Mouse (Mus musculus): ENCODE data around the gene Ccl24. TPM values are rescaled to one million over a fixed set of nuclear protein-coding genes. Genes with fewer than 3 reads are reported as not detected.

The Ccl24 gene
- polyA plus RNA-seq, 1 experiment from 2014 or later, result 0.90 TPM

DNA sequence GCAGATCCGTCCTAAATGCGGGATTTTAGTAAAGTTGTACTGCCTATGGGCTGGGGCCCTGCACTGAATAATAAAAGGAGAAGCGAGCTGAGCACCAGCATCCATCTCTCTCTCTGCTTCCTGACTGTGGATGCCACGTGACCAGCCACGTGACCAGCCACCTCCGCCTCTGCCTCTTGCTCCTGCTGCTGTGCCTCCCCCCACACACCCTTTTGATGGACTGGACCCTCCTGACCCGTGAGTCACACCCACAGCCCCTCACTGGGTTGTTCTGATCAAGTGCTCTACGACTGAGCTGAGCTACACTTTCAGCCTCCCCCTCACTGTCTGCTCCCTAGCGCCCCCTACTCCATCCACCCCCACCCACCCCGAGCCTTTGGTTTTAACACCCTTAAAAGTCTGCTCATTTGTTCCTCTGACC, 35.0 kb downstream of the Ccl24 start:
- H3K4me3 ChIP-seq, result no peak overlapping the region
- H3K36me3 ChIP-seq (replicated peaks), result no peaks in the 10 kb centered on the region
- H3K9me3 ChIP-seq, result no peaks in the 10 kb centered on the region
- H3K4me1 ChIP-seq, result no peaks in the 10 kb centered on the region
- 81% methylated on average over 10 of the region's 10 CpGs for WGBS
- no peak for DNase-seq (ENCODE audit: extremely low spot score, low spot score)
- no peak overlapping the region for H3K27ac ChIP-seq
- no peaks in the 10 kb centered on the region for H3K27me3 ChIP-seq (ENCODE audit: poor library complexity, severe bottlenecking)

DNA sequence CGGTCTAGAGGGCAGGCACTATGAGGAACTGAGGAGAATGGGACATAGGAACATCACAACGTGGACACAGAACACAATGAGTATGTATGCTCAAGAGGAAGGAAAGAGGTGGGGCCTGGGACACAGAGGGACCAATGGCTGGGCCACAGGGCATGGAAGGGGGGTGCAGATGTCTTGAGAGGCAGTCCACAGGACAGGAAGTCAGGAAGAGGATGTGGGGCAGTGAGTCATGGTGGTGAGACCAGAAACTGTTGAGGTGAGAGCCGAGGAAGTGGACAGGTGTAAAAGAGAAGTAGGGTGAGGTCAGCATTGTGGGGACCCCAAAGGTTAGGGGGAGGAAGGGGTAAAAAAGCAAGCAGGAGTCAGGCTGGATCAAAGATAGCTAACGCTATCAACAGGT, 35.5 kb downstream of the Ccl24 start:
- no peaks in the 10 kb centered on the region for H3K36me3 ChIP-seq (replicated peaks)
- no peak for DNase-seq (ENCODE audit: extremely low spot score, low spot score)
- no peaks in the 10 kb centered on the region for H3K27me3 ChIP-seq (ENCODE audit: poor library complexity, severe bottlenecking)
- 69% methylated on average over 4 of the region's 4 CpGs for WGBS
- H3K9me3 ChIP-seq, result no peaks in the 10 kb centered on the region
- H3K4me3 ChIP-seq, result no peak overlapping the region
- H3K27ac ChIP-seq, result no peak overlapping the region
- H3K4me1 ChIP-seq, result no peaks in the 10 kb centered on the region

DNA sequence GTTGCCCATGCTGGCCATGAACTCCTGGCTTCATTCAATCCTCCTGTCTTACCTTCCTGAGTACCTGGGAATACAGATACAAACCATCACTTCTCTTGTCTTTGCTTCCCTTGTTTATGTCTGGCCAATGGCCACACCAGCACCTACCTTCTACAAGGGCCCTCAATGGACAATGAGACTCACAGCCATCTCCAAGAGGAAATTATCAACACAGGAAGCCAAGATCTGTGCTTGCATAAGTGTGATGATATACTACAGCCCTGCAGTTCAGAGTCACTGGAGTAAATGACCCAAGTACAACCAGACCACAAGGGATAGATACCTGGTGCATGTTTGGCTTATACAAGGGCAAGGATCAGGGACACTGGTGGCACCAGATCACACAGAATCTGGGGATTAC, 37.0 kb downstream of the Ccl24 start:
- H3K27ac ChIP-seq, result no peak overlapping the region
- H3K27me3 ChIP-seq (ENCODE audit: poor library complexity, severe bottlenecking), result no peaks in the 10 kb centered on the region
- no peaks in the 10 kb centered on the region for H3K36me3 ChIP-seq (replicated peaks)
- H3K4me1 ChIP-seq, result no peaks in the 10 kb centered on the region
- no peak for DNase-seq (ENCODE audit: extremely low spot score, low spot score)
- no peak overlapping the region for H3K4me3 ChIP-seq
- H3K9me3 ChIP-seq, result no peaks in the 10 kb centered on the region

DNA sequence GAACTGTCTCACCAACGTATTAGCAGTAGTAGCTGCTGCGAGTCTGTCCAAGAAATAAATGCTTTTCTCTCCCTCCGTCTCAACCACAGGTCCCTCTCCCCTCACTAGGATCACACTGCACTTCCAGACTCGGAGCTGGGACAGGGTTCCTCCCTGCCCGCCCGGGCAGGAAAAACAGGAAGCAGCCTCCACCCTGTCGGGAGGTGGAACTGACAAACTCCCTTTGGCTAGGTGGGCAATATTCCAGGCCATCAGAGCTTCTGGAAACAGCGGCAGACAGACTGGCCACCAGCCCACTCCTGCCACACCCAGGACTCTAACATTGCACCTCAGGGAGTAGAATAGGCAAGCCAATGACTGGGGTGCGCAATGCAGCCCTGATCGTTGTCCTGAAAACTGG, 39.4 kb downstream of the Ccl24 start:
- no peak overlapping the region for H3K4me3 ChIP-seq
- H3K36me3 ChIP-seq (replicated peaks), result no peaks in the 10 kb centered on the region

DNA sequence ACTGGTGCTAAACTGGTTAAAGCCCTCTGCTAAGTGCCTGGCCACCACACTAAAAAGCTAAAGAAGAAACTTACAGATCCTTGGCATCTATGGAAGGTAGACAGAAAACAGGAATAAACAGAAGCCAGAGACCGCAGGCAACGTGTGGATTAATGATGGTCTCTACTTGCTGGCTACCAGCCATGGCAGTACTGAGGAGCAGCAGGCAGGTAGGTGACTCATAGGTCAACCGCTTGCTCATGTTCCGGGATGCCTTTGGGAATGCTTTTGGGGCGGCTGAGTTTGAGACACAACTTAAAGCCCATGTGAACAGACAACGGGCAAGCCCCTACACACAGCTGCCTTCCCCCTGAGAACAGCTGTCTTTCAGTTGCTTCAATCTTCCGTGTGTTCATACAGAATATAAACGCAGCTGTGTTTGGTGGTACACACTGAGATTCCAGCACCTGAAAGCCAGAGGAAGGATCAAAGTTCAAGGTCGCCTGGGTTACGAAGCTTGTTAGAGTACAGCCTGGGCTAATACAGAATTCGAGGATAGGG, 41.5 kb downstream of the Ccl24 start:
- no peak overlapping the region for H3K27ac ChIP-seq
- H3K27me3 ChIP-seq (ENCODE audit: poor library complexity, severe bottlenecking), result no peaks in the 10 kb centered on the region
- peaks cover 4% of the 10 kb centered on the region; the same call in 1 of the 2 replicates for H3K4me1 ChIP-seq
- H3K36me3 ChIP-seq (replicated peaks), result no peaks in the 10 kb centered on the region
- 91% methylated on average over 11 of the region's 11 CpGs for WGBS
- no peaks in the 10 kb centered on the region for H3K9me3 ChIP-seq
- no peak overlapping the region for H3K4me3 ChIP-seq
- no peak for DNase-seq (ENCODE audit: extremely low spot score, low spot score)

More for the DNA sequence above, 39.4 kb downstream of the Ccl24 start:
- DNase-seq (ENCODE audit: extremely low spot score, low spot score), result no peak
- WGBS, result 81% methylated on average over 10 of the region's 10 CpGs
- Histone ChIP-seq H3K9me3 (no peaks in the 10 kb centered on the region), H3K4me1 (no peaks in the 10 kb centered on the region), H3K27ac (no peak overlapping the region), H3K27me3 (ENCODE audit: poor library complexity, severe bottlenecking) (no peaks in the 10 kb centered on the region)

DNA sequence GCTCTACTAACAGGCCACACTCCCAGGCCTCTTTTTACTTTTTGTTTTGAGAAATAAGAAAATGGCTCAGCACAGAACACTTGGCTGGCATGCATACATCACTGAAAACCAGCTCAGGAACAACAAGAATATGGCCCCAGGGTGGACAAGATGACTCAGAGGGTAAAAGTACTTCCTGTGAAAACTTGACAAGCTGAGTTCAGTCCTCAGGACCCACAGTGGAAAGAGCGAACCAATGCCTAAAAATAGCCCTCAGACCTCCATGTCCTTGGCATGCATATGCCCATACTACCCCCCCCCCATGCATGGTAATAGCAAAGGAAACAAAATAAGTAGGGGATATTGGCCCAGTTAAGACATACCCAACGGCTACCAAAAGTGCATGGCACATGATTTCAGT, 42.9 kb downstream of the Ccl24 start:
- H3K27ac ChIP-seq, result no peak overlapping the region
- peaks cover 4% of the 10 kb centered on the region; the same call in 1 of the 2 replicates for H3K4me1 ChIP-seq
- H3K9me3 ChIP-seq, result no peaks in the 10 kb centered on the region
- no peak for DNase-seq (ENCODE audit: extremely low spot score, low spot score)
- no peak overlapping the region for H3K4me3 ChIP-seq
- 81% methylated on average over 2 of the region's 2 CpGs for WGBS
- no peaks in the 10 kb centered on the region for H3K36me3 ChIP-seq (replicated peaks)
- H3K27me3 ChIP-seq (ENCODE audit: poor library complexity, severe bottlenecking), result no peaks in the 10 kb centered on the region

DNA sequence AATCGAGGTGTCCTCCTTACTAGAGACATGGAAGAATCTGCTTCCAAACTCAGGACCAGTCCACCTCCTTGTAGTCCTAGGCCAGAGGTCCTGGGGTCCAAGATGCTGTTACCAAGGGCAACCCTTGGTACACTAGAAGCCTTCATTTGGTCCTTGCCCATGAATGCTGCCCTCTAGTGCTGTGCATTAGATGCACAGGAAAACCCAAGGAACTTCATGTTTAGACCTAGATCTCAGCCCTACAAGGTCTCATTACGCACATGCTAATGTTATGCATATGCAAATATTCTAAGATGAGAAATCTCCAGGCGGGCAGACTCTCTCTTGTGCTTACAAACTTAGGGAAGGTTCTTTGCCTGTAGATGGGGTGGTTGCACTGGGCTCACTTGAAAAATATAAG, 43.5 kb downstream of the Ccl24 start:
- H3K9me3 ChIP-seq, result no peaks in the 10 kb centered on the region
- H3K4me1 ChIP-seq, result peaks cover 4% of the 10 kb centered on the region; the same call in 1 of the 2 replicates
- DNase-seq (ENCODE audit: extremely low spot score, low spot score), result no peak
- H3K36me3 ChIP-seq (replicated peaks), result no peaks in the 10 kb centered on the region
- no peak overlapping the region for H3K4me3 ChIP-seq
- H3K27me3 ChIP-seq (ENCODE audit: poor library complexity, severe bottlenecking), result no peaks in the 10 kb centered on the region
- WGBS, result 77% methylated on average over 3 of the region's 3 CpGs
- H3K27ac ChIP-seq, result no peak overlapping the region

DNA sequence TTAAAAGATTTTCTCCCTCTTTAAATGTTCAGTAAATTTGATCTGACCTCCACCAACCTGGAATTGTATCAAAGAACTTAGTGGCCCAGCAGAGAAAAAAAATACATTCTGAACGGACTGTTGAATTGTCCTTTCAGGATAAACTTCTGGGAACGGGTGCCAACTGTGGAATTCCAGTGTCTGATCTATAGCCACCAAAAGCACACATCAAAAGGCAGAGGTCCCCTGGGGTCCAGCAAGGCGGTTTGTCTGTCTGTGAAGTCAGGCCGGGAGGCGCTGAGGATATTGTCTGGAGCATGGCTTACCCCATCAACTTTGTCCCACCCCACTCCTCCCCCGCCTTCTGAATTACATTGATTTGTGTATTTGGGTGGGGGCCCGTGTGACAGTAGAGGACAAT, 44.9 kb downstream of the Ccl24 start:
- peaks cover 4% of the 10 kb centered on the region; the same call in 1 of the 2 replicates for H3K4me1 ChIP-seq
- WGBS, result 63% methylated on average over 7 of the region's 7 CpGs

DNA sequence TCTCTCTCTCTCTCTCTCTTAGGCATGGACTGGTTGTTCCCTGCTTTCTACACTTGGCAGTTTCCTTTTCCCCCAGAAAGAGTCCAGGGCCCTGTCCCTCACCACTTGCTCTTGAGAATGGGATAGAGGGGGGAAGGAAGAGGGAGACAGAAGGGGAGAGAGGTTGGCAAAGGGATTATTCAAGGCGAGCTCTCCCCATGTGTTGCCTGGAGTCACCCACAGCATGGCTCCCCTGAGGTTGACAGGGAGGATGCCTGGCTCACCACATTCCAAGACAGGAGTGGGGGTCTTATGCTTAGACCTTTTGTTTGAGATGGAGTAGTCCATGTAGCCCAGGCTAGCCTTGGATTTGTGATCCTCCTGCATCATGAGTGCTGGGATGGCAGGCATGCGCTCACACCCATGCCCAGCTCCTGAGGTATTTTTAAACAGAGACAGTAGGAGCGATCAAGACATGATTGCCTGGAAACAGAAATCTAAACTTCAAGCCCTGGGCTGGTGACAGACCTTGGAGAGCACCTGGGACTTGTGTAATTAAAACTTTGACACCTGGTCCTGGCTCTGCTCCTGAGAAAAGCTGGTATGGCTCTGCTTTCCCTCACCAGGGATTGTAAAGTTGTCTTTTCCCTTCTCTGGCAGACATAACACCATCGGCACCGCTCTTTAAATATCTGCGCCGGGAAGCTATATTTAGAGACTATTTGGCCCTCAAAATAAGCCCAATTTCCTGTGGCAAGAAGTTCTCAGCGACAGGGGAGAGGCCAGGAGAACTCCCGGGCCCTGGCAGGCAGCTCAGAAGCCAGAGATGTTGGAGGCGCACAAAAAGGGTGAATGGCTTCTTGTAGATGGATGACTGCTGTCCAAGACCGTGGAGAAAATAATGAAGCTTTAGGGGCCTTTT, 47.9 kb downstream of the Ccl24 start:
- Histone ChIP-seq H3K27ac (no peak overlapping the region), H3K4me3 (no peak overlapping the region), H3K4me1 (peaks cover 4% of the 10 kb centered on the region; the same call in 1 of the 2 replicates), H3K9me3 (no peaks in the 10 kb centered on the region; the same call in 1 of the 2 replicates), H3K36me3 (replicated peaks) (no peaks in the 10 kb centered on the region), H3K27me3 (ENCODE audit: poor library complexity, severe bottlenecking) (no peaks in the 10 kb centered on the region)
- DNase-seq (ENCODE audit: extremely low spot score, low spot score), result no peak
- WGBS, result 86% methylated on average over 11 of the region's 11 CpGs

More for the DNA sequence above, 44.9 kb downstream of the Ccl24 start:
- DNase-seq (ENCODE audit: extremely low spot score, low spot score), result no peak
- Histone ChIP-seq H3K4me3 (no peak overlapping the region), H3K36me3 (replicated peaks) (no peaks in the 10 kb centered on the region), H3K27me3 (ENCODE audit: poor library complexity, severe bottlenecking) (no peaks in the 10 kb centered on the region), H3K9me3 (no peaks in the 10 kb centered on the region; the same call in 1 of the 2 replicates), H3K27ac (no peak overlapping the region)

DNA sequence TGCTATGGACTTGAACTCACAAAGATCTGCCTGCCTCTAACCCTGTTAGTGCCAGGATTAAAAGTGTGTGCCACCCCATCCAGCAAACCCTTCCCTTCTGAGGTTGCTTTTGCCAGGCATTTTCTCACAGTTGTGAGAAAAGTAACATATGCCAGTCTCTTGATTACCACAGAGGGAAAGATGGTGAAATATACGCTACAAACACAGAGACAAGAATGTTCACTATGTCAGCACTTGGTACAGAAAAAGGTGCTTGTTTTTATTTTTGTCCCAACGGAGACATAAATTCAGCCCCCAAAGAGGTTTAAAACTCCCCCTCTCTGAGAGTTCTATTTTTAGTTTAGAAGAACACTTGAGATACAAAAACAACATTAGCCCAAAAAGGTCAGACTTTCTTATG, 48.8 kb downstream of the Ccl24 start:
- Histone ChIP-seq H3K36me3 (replicated peaks) (no peaks in the 10 kb centered on the region), H3K27me3 (ENCODE audit: poor library complexity, severe bottlenecking) (no peaks in the 10 kb centered on the region), H3K4me1 (peaks cover 4% of the 10 kb centered on the region; the same call in 1 of the 2 replicates), H3K9me3 (no peaks in the 10 kb centered on the region; the same call in 1 of the 2 replicates), H3K27ac (no peak overlapping the region), H3K4me3 (no peak overlapping the region)
- no peak for DNase-seq (ENCODE audit: extremely low spot score, low spot score)
- WGBS, result 96% methylated on average over 2 of the region's 2 CpGs

DNA sequence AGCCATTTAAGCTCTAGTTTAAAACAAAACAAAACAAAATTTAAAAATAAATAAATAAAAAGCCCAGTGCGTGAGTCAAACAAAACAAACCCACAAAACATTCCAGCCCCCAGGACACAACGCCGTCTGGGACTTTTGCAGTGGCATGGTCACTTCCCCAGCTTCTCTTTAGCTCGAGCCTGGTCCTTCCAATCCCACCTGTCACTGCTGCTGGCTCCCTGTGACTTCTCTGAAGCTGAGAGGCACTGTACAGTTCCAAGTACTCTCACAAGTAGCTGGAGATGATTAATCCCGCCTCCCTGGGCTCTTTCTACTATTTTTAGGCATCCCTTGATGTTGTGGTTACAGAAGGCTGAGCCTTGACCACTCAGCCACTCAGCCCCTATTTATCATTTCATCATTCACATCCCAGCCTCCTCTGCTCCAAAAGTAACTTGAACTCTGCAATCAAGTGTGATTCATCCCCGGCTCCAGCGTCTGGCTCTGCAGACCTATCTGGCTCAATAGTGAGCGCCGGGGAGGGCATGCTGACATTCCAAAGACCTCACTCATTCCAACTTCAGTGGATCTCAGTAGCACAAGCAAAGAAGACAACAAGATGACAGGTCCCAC, 50.6 kb downstream of the Ccl24 start:
- no peak overlapping the region for H3K4me3 ChIP-seq
- 92% methylated on average over 9 of the region's 9 CpGs for WGBS
- DNase-seq (ENCODE audit: extremely low spot score, low spot score), result no peak

More for the DNA sequence above, 50.6 kb downstream of the Ccl24 start:
- H3K4me1 ChIP-seq, result no peaks in the 10 kb centered on the region
- H3K36me3 ChIP-seq (replicated peaks), result 0 out of 2 replicates have a peak, but pooled peaks cover under 1% of the 10 kb centered on the region
- no peaks in the 10 kb centered on the region; the same call in 1 of the 2 replicates for H3K9me3 ChIP-seq
- H3K27ac ChIP-seq, result no peak overlapping the region
- no peaks in the 10 kb centered on the region for H3K27me3 ChIP-seq (ENCODE audit: poor library complexity, severe bottlenecking)

All from forebrain, embryonic 10.5 days (tissue).